In genomic region chr6:91488496-91489212, GRCm38 (mm10) we compare ENCODE assay signal across 9 mouse cellular contexts. TPM values are rescaled to one million over a fixed set of nuclear protein-coding genes. Genes with fewer than 3 reads are reported as not detected.
DNase-seq lines count a peak whose midpoint lies in the region; ATAC-seq and TF ChIP-seq lines count a peak whose summit lies in the region.
"Had no signal": no experiment of that assay in that cellular context is flagged by ENCODE, and none has a peak within 500 bp of the region (broad histone marks: within the 10 kb centered on the region; RNA-seq: fewer than 3 reads in every experiment).

No protein-coding gene starts in this region.

- peaks cover 17% of the 10 kb centered on the region for H3K4me1 ChIP-seq in embryonic fibroblast, embryonic 13.5 days (ENCODE audit: control insufficient read depth, insufficient read depth, low read length)
- no peaks in the 10 kb centered on the region for H3K4me1 ChIP-seq in neural tube, embryonic 15.5 days
- H3K4me1 ChIP-seq: neural tube, embryonic 13.5 days had no signal

- no peaks in the 10 kb centered on the region for H3K9me3 ChIP-seq in neural tube, embryonic 15.5 days (replicated peaks)
- H3K9me3 ChIP-seq: neural tube, embryonic 13.5 days had no signal

- TF ChIP-seq CTCF in Patski (IDR thresholded peaks at IDR 0.05): no peak
- no peak for TF ChIP-seq CTCF in embryonic fibroblast, embryonic 13.5 days (IDR thresholded peaks at IDR 0.05; ENCODE audit: borderline replicate concordance, insufficient read depth, low read length)

- WGBS in neural tube, embryonic 15.5 days: 88% methylated on average over 9 of the region's 9 CpGs

- TF ChIP-seq POLR2A in embryonic fibroblast, embryonic 13.5 days (IDR thresholded peaks at IDR 0.05; ENCODE audit: low read depth, low read length): no peak

- H3K4me3 ChIP-seq in embryonic fibroblast, embryonic 13.5 days (ENCODE audit: insufficient read depth, low read length): no peak overlapping the region
- no peak overlapping the region for H3K4me3 ChIP-seq in neural tube, embryonic 15.5 days (replicated peaks)
- H3K4me3 ChIP-seq: neural tube, embryonic 13.5 days had no signal

- H3K27me3 ChIP-seq in Patski: no peaks in the 10 kb centered on the region
- H3K27me3 ChIP-seq in neural tube, embryonic 15.5 days (replicated peaks): no peaks in the 10 kb centered on the region
- H3K27me3 ChIP-seq: neural tube, embryonic 13.5 days had no signal

- peak overlapping the region; percentile 74 for H3K27ac ChIP-seq in embryonic fibroblast, embryonic 13.5 days (ENCODE audit: insufficient read depth, low read length)
- H3K27ac ChIP-seq in neural tube, embryonic 15.5 days (replicated peaks): no peak overlapping the region
- H3K27ac ChIP-seq: neural tube, embryonic 13.5 days had no signal

- DNase-seq in left cerebral cortex, adult 11 months (ENCODE audit: low spot score): peak; percentile 54
- DNase-seq in left cerebral cortex, postnatal 10 days (ENCODE audit: extremely low spot score in 1 of 2, low spot score in 2 of 2): no peak
- DNase-seq in Patski (ENCODE audit: low read depth, low spot score): peak; percentile 89
- DNase-seq in left cerebral cortex, postnatal 36 days (ENCODE audit: low spot score in 2 of 2): peak; percentile 45 to 48
- no peak for DNase-seq in thymus, postnatal 36 days
- DNase-seq in embryo, embryonic 10 days (ENCODE audit: low spot score): no peak

- POLR2A ChIA-PET in Patski (lab: Charles Lee): interaction anchor here (0.9 to 1.7 kb wide), 2 partner anchors 21 to 24 kb away, joined by 3 read pairs; no protein-coding TSS in a partner anchor

- in situ Hi-C loops in Patski (cut with MboI; ENCODE audit: low pct_unique_long_range_greater_than_20kb): no loop called here

- no peak overlapping the region for H3K4me2 ChIP-seq in neural tube, embryonic 15.5 days
- H3K4me2 ChIP-seq: neural tube, embryonic 13.5 days had no signal

- CTCF ChIA-PET in Patski (lab: Charles Lee): interaction anchor here (1.3 to 1.6 kb wide), 2 partner anchors 11 to 16 kb away, joined by 4 to 5 read pairs; no protein-coding TSS in a partner anchor

- intact Hi-C loops in left cerebral cortex, postnatal 10 days (cut with DNase I): no loop called here
- intact Hi-C loops in left cerebral cortex, postnatal 36 days (cut with DNase I): no loop called here

- no peak overlapping the region for H3K9ac ChIP-seq in neural tube, embryonic 15.5 days (replicated peaks)
- H3K9ac ChIP-seq: neural tube, embryonic 13.5 days had no signal

- peak; percentile 68 for ATAC-seq in Patski
- no peak for ATAC-seq in neural tube, embryonic 15.5 days (ENCODE audit: low FRiP score)

- H3K36me3 ChIP-seq in neural tube, embryonic 15.5 days: peaks cover 89% of the 10 kb centered on the region

RNA-seq across cellular contexts. Expression of gene Tmem43, which starts 15.2 kb away (rescaled TPM):
- total RNA-seq in left cerebral cortex, postnatal 10 days (2021): 10 to 100 TPM; 26.5 to 30.9 TPM
- polyA plus RNA-seq in Patski (2021): 59.2 TPM
- polyA plus RNA-seq in embryonic fibroblast, embryonic 13.5 days (2011; ENCODE audit: insufficient read length, low read depth, missing spikeins): 99.4 and 116 TPM in 2 replicates
- total RNA-seq in left cerebral cortex, postnatal 36 days (2021): 10 to 100 TPM; 24.9 to 29.6 TPM
- 41.8 and 42.9 TPM in 2 replicates for polyA plus RNA-seq in neural tube, embryonic 15.5 days (2015; fragmentation: Nextera tagmentation; extraction: Ambion mirVana)

RNA-seq across cellular contexts. Expression of gene Chchd4, which starts 15.3 kb away (rescaled TPM):
- 10 to 100 TPM; 19.3 to 19.7 TPM for total RNA-seq in left cerebral cortex, postnatal 10 days (2021)
- polyA plus RNA-seq in Patski (2021): 24.0 TPM
- 5.3 and 5.8 TPM in 2 replicates for polyA plus RNA-seq in embryonic fibroblast, embryonic 13.5 days (2011; ENCODE audit: insufficient read length, low read depth, missing spikeins)
- total RNA-seq in left cerebral cortex, postnatal 36 days (2021): 10 to 100 TPM; 19.8 to 21.1 TPM
- polyA plus RNA-seq in neural tube, embryonic 15.5 days (2015; fragmentation: Nextera tagmentation; extraction: Ambion mirVana): 40.0 and 40.3 TPM in 2 replicates

RNA-seq across cellular contexts. Expression of gene Xpc, which starts 27.0 kb away (rescaled TPM):
- 10 to 100 TPM in 1 of 2 experiments, 1 to 10 TPM in 1; 10.0 to 10.3 TPM for total RNA-seq in left cerebral cortex, postnatal 10 days (2021)
- polyA plus RNA-seq in Patski (2021): 45.1 TPM
- polyA plus RNA-seq in embryonic fibroblast, embryonic 13.5 days (2011; ENCODE audit: insufficient read length, low read depth, missing spikeins): 5.7 and 7.7 TPM in 2 replicates
- 10 to 100 TPM; 13.2 to 14.9 TPM for total RNA-seq in left cerebral cortex, postnatal 36 days (2021)
- 16.5 and 17.4 TPM in 2 replicates for polyA plus RNA-seq in neural tube, embryonic 15.5 days (2015; fragmentation: Nextera tagmentation; extraction: Ambion mirVana)

RNA-seq across cellular contexts. Expression of gene Lsm3, which starts 27.1 kb away (rescaled TPM):
- total RNA-seq in left cerebral cortex, postnatal 10 days (2021): 10 to 100 TPM; 44.2 to 49.7 TPM
- polyA plus RNA-seq in Patski (2021): 82.6 TPM
- polyA plus RNA-seq in embryonic fibroblast, embryonic 13.5 days (2011; ENCODE audit: insufficient read length, low read depth, missing spikeins): 70.3 and 96.0 TPM in 2 replicates
- 10 to 100 TPM; 35.0 to 41.3 TPM for total RNA-seq in left cerebral cortex, postnatal 36 days (2021)
- 147 and 168 TPM in 2 replicates for polyA plus RNA-seq in neural tube, embryonic 15.5 days (2015; fragmentation: Nextera tagmentation; extraction: Ambion mirVana)

Comparison
In these comparisons a context has a peak if more than half of its experiments do, and no peak if none do; other contexts are left out.
1. DNase-seq: peak in left cerebral cortex, adult 11 months (single experiment), Patski (single experiment) and left cerebral cortex, postnatal 36 days (2 of 2); none in left cerebral cortex, postnatal 10 days (0 of 2), thymus, postnatal 36 days (0 of 2) and embryo, embryonic 10 days (single experiment).